Mouse (Mus musculus): ENCODE results near the gene Styxl1. TPM values are rescaled to one million over a fixed set of nuclear protein-coding genes. Genes with fewer than 3 reads are reported as not detected.
A peak's percentile ranks its signal among the peaks of the same experiment; 100 is the strongest.

Styxl1 gene
- polyA plus RNA-seq, 1 experiment from 2014 or later = 0.27 TPM

DNA sequence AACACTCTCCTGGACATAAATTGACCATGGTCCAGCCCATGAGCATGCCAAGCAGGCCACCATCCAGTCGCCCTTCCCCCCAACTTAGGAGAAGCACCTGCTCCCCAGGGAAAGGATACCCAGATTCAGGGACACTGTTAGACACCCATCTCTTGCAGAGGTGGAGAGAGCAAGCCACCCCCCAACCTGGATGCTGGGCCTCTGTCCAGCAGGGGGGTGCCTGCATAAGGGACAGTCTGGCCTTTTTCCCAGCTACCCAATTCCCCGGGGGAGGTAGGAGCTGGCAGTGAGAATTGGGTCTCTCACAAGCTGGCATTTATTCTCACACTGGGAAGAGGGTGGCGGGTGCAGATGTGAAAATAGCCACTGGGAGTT, 29.1 kb upstream of the Styxl1 start:
- TF ChIP-seq CTCF (IDR thresholded peaks at IDR 0.05; ENCODE audit: low read depth) = no peak
- 56% methylated on average over 3 of the region's 3 CpGs for WGBS
- ATAC-seq = no peak
- Histone ChIP-seq H3K27ac (ENCODE audit: low read depth, low read length) (no peak overlapping the region), H3K4me2 (replicated peaks; ENCODE audit: low read depth) (no peak overlapping the region), H3K36me3 (ENCODE audit: control insufficient read depth, insufficient read depth) (no peaks in the 10 kb centered on the region), H3K9me3 (ENCODE audit: control insufficient read depth) (no peaks in the 10 kb centered on the region), H3K4me3 (ENCODE audit: low read depth, low read length) (no peak overlapping the region), H3K27me3 (replicated peaks; ENCODE audit: control insufficient read depth, insufficient read depth, low read length) (no peaks in the 10 kb centered on the region; the same call in 1 of the 2 replicates), H3K9ac (ENCODE audit: low read depth, low read length) (no peak overlapping the region), H3K4me1 (replicated peaks; ENCODE audit: control insufficient read depth, insufficient read depth, low read length) (no peaks in the 10 kb centered on the region)

DNA sequence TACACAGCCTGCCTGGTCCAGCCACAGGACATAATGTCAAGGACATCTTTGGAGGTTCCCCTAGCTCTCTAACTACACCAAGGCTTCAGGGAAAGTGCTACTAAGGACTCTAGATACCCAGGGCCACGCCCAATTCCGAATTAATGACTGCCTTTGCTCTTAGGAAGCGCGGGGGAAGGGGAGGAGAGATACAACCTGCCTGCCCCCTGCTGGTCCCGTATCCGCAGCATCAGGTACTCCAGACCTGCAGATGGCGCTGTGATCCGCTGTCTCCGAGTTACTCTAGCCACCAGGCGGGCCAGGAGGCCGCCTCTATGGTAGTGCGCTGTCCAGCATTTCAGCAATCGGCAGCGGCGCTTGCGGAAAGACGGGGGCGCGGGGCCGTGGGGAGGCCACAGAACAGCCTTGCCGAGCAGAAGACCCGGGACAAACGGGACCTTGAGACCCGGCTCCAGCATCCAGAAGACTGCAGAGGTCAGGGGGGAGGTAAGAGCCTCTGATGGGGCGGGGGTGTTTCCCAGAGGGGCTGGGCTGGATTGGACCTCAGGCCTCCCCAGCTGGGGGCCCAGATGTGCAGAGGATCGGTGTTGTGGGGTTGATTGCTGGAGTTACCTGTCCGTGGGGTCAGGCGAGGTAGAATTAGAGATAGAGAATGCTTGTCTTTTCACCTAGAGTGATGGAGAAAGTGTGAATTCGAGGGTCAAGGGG, 28.5 kb upstream of the Styxl1 start, which contains the start of gene Srrm3:
Gene Srrm3 (plus strand): TSS at position 336 of the 708 bp plus-strand sequence.
- Histone ChIP-seq H3K27me3 (replicated peaks; ENCODE audit: control insufficient read depth, insufficient read depth, low read length) (no peaks in the 10 kb centered on the region; the same call in 1 of the 2 replicates), H3K9me3 (ENCODE audit: control insufficient read depth) (no peaks in the 10 kb centered on the region), H3K27ac (ENCODE audit: low read depth, low read length) (no peak within 1 kb of the TSS), H3K4me1 (replicated peaks; ENCODE audit: control insufficient read depth, insufficient read depth, low read length) (no peaks in the 10 kb centered on the region), H3K9ac (ENCODE audit: low read depth, low read length) (no peak within 1 kb of the TSS), H3K4me3 (ENCODE audit: low read depth, low read length) (no peak within 1 kb of the TSS), H3K36me3 (ENCODE audit: control insufficient read depth, insufficient read depth) (no peaks in the 10 kb centered on the region), H3K4me2 (replicated peaks; ENCODE audit: low read depth) (no peak within 1 kb of the TSS)
- peak; percentile 54 for ATAC-seq
- 5% methylated on average over 29 of the region's 29 CpGs for WGBS
- peak; percentile 100 for TF ChIP-seq CTCF (IDR thresholded peaks at IDR 0.05; ENCODE audit: low read depth)

DNA sequence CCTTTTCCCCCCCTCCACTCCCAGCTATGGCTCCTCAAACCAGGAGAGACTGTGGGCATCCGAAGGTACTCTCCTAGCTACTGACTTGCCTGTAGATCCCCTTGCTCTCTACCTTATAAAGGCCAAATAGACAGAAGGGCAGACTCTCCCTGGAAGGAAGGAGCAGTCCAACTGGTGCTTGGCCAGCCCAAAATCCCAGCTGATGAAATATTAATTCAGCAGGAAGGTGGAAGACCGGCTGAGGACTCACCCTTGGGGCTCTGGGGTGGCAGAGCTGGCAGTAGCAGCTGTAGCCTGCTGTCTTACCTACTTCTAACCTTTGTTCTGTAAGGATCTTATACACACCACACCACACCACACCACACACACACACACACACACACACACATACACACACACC, 26.6 kb upstream of the Styxl1 start:
- Histone ChIP-seq H3K9me3 (ENCODE audit: control insufficient read depth) (no peaks in the 10 kb centered on the region), H3K27me3 (replicated peaks; ENCODE audit: control insufficient read depth, insufficient read depth, low read length) (no peaks in the 10 kb centered on the region; the same call in 1 of the 2 replicates), H3K9ac (ENCODE audit: low read depth, low read length) (no peak overlapping the region), H3K4me1 (replicated peaks; ENCODE audit: control insufficient read depth, insufficient read depth, low read length) (no peaks in the 10 kb centered on the region), H3K36me3 (ENCODE audit: control insufficient read depth, insufficient read depth) (no peaks in the 10 kb centered on the region), H3K4me3 (ENCODE audit: low read depth, low read length) (no peak overlapping the region), H3K4me2 (replicated peaks; ENCODE audit: low read depth) (no peak overlapping the region), H3K27ac (ENCODE audit: low read depth, low read length) (no peak overlapping the region)
- TF ChIP-seq CTCF (IDR thresholded peaks at IDR 0.05; ENCODE audit: low read depth) = no peak
- no peak for ATAC-seq
- 61% methylated on average over 2 of the region's 2 CpGs for WGBS

DNA sequence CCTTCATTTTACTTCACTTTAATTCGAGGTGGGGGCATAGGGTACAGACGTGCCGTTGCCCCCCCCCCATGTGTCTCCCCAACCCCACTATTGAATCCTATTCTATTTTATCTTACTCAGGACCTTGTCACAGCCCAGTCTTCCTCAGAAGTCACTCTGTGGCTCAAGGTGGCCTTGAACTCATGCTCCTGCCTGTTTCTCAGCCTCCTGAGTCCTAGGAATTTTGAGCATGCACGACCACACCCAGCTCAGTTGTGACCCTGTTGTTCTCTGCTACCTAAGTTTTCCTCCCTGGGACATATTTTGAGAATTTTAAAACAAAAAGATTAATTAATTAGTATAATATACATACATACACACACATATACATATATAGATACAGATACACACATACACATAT, 25.5 kb upstream of the Styxl1 start:
- Histone ChIP-seq H3K4me2 (replicated peaks; ENCODE audit: low read depth) (no peak overlapping the region), H3K4me1 (replicated peaks; ENCODE audit: control insufficient read depth, insufficient read depth, low read length) (no peaks in the 10 kb centered on the region), H3K27ac (ENCODE audit: low read depth, low read length) (no peak overlapping the region), H3K4me3 (ENCODE audit: low read depth, low read length) (no peak overlapping the region), H3K36me3 (ENCODE audit: control insufficient read depth, insufficient read depth) (no peaks in the 10 kb centered on the region), H3K9me3 (ENCODE audit: control insufficient read depth) (no peaks in the 10 kb centered on the region), H3K9ac (ENCODE audit: low read depth, low read length) (no peak overlapping the region), H3K27me3 (replicated peaks; ENCODE audit: control insufficient read depth, insufficient read depth, low read length) (no peaks in the 10 kb centered on the region; the same call in 1 of the 2 replicates)
- no peak for TF ChIP-seq CTCF (IDR thresholded peaks at IDR 0.05; ENCODE audit: low read depth)
- ATAC-seq = no peak
- 69% methylated on average over 4 of the region's 4 CpGs for WGBS

DNA sequence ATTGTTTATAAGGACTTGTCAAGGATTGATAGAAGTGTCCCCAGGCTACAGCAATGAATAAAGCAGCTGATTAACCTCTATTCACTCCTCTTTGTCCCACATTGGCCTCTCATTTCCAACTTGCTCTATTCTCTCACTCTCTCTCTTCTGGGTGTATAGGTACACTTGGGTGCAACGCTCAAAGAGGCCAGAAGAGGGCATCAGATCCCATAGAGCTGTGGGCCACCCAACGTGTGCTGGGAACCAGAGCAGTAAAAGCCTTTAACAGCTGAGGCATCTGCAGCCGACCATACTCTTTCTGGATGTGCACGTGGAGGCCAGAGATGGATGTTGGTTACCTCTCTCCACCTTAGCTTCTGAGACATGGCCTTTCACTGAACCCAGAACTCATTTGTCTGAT, 24.9 kb upstream of the Styxl1 start:
- no peak for ATAC-seq
- WGBS = 61% methylated on average over 4 of the region's 4 CpGs
- no peak overlapping the region for H3K4me3 ChIP-seq (ENCODE audit: low read depth, low read length)
- no peaks in the 10 kb centered on the region for H3K4me1 ChIP-seq (replicated peaks; ENCODE audit: control insufficient read depth, insufficient read depth, low read length)
- no peaks in the 10 kb centered on the region for H3K36me3 ChIP-seq (ENCODE audit: control insufficient read depth, insufficient read depth)
- no peak overlapping the region for H3K9ac ChIP-seq (ENCODE audit: low read depth, low read length)
- H3K27ac ChIP-seq (ENCODE audit: low read depth, low read length) = no peak overlapping the region
- peak; percentile 25; the same call in 1 of the 2 replicates for TF ChIP-seq CTCF (IDR thresholded peaks at IDR 0.05; ENCODE audit: low read depth)
- no peak overlapping the region for H3K4me2 ChIP-seq (replicated peaks; ENCODE audit: low read depth)
- H3K9me3 ChIP-seq (ENCODE audit: control insufficient read depth) = no peaks in the 10 kb centered on the region
- no peaks in the 10 kb centered on the region; the same call in 1 of the 2 replicates for H3K27me3 ChIP-seq (replicated peaks; ENCODE audit: control insufficient read depth, insufficient read depth, low read length)

DNA sequence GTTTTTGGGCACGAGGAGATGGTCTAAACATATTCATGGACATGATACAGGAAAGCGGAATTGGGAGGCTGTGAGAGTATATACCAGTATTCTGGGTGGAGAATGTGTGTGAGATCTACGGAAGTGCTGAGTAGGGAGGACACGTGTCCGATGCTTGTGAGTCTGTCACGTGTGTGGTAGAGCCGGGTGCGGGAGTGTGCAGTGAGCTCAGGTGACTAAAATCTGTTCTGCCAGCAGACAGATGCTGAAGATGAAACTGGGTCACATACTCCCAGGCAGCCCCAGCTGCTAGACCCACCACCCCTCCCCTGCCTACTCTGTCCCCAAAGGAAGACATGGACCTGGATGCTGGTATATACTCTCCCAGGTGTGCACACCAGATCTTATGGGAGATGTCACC, 24.5 kb upstream of the Styxl1 start:
- no peak for TF ChIP-seq CTCF (IDR thresholded peaks at IDR 0.05; ENCODE audit: low read depth)
- Histone ChIP-seq H3K27ac (ENCODE audit: low read depth, low read length) (no peak overlapping the region), H3K4me1 (replicated peaks; ENCODE audit: control insufficient read depth, insufficient read depth, low read length) (no peaks in the 10 kb centered on the region), H3K9ac (ENCODE audit: low read depth, low read length) (no peak overlapping the region), H3K36me3 (ENCODE audit: control insufficient read depth, insufficient read depth) (no peaks in the 10 kb centered on the region), H3K9me3 (ENCODE audit: control insufficient read depth) (no peaks in the 10 kb centered on the region), H3K4me2 (replicated peaks; ENCODE audit: low read depth) (no peak overlapping the region), H3K27me3 (replicated peaks; ENCODE audit: control insufficient read depth, insufficient read depth, low read length) (no peaks in the 10 kb centered on the region; the same call in 1 of the 2 replicates), H3K4me3 (ENCODE audit: low read depth, low read length) (no peak overlapping the region)
- 92% methylated on average over 8 of the region's 8 CpGs for WGBS
- no peak for ATAC-seq

Data from intestine, postnatal 0 days (tissue).